Mouse (Mus musculus) heart, embryonic 14.5 days (tissue): ENCODE measurements around the gene Lrrc8c. TPM values are rescaled to one million over a fixed set of nuclear protein-coding genes. Genes with fewer than 3 reads are reported as not detected.

Experiments used
- ATAC-seq: fragments of 200-750 bp; cut with Nextera tagmentation; 2 replicates; pipeline ENCODE4 v1.8.0; 2017; ENCODE audit warnings: low read depth, moderate TSS enrichment; ENCODE audit not compliant: insufficient number of reproducible peaks, insufficient read depth, low FRiP score
- H3K27ac ChIP-seq, 2 experiments: fragments of 200-500 bp in 1 of 2; fragments of 300-500 bp in 1 of 2; sonication (generic) in 1 of 2; replicated peaks in 1 of 2; 2 replicates each; pipeline ENCODE4 v1.5.1; 2012 to 2014; ENCODE audit warnings: low read depth in 2 of 2, low read length in 2 of 2, control low read depth in 1 of 2, mild to moderate bottlenecking in 1 of 2, mixed read lengths in 1 of 2; ENCODE audit not compliant: control insufficient read depth in 1 of 2, insufficient read depth in 1 of 2
- H3K27me3 ChIP-seq: fragments of 300-500 bp; sonication (generic); 2 replicates; pipeline ENCODE4 v1.6.1; 2014; ENCODE audit warnings: mild to moderate bottlenecking, low read length, control low read depth; ENCODE audit not compliant: control insufficient read depth, insufficient read depth
- H3K36me3 ChIP-seq: fragments of 300-500 bp; sonication (generic); 2 replicates; pipeline ENCODE4 v1.6.1; 2014; ENCODE audit warnings: mild to moderate bottlenecking, control low read depth, low read length, mixed read lengths; ENCODE audit not compliant: control insufficient read depth, insufficient read depth
- H3K4me1 ChIP-seq, 2 experiments: fragments of 200-500 bp in 1 of 2; fragments of 300-500 bp in 1 of 2; sonication (generic) in 1 of 2; 2 replicates each; pipeline ENCODE4 v1.6.1; 2012 to 2014; ENCODE audit warnings: low read length in 2 of 2, control low read depth in 1 of 2, mixed read lengths in 1 of 2; ENCODE audit not compliant: control insufficient read depth in 2 of 2, insufficient read depth in 2 of 2
- H3K4me2 ChIP-seq: fragments of 300-500 bp; sonication (generic); 2 replicates; pipeline ENCODE4 v1.6.1; 2014; ENCODE audit warnings: mild to moderate bottlenecking, low read length
- H3K4me3 ChIP-seq, 2 experiments: fragments of 200-500 bp in 1 of 2; fragments of 300-500 bp in 1 of 2; sonication (generic) in 1 of 2; 2 replicates each; pipeline ENCODE4 v1.5.1; 2012 to 2014; ENCODE audit warnings: low read length in 2 of 2, mild to moderate bottlenecking in 2 of 2, control low read depth in 1 of 2, low read depth in 1 of 2, moderate library complexity in 1 of 2; ENCODE audit not compliant: control insufficient read depth in 1 of 2, insufficient read depth in 1 of 2
- H3K9ac ChIP-seq: fragments of 300-500 bp; sonication (generic); 2 replicates; pipeline ENCODE4 v1.6.1; 2014; ENCODE audit warnings: mild to moderate bottlenecking, low read length
- H3K9me3 ChIP-seq: fragments of 300-500 bp; sonication (generic); 2 replicates; pipeline ENCODE4 v1.6.1; 2016; ENCODE audit warnings: low read length, control low read depth; ENCODE audit not compliant: control insufficient read depth
- WGBS: fragments of 180-500 bp; shearing (Covaris S2); extraction: QIAGEN DNeasy Blood & Tissue Kit; methylation state at CpG from one replicate; pipeline ENCODE4 v1.1.7; 2014; 5-methylcytosine and 5-hydroxymethylcytosine counted together
- polyA plus RNA-seq: library from polyadenylated mRNA; unstranded; fragments of >200 nt; fragmentation: Nextera tagmentation; extraction: Ambion mirVana; gene quantifications from 2 replicates; pipeline ENCODE4 v1.2.1, GENCODE M21; 2014

Lrrc8c gene
- polyA plus RNA-seq, 1 experiment from 2014 or later: 21.7 TPM

GRCm38 (mm10) chr5:105585929-105586328, 66.7 kb downstream of the Lrrc8c start:
- Histone ChIP-seq H3K9ac (no peak overlapping the region), H3K9me3 (no peaks in the 10 kb centered on the region), H3K4me2 (no peak overlapping the region), H3K36me3 (peaks cover 11% of the 10 kb centered on the region), H3K27me3 (no peaks in the 10 kb centered on the region), H3K4me1 (peaks cover 3 to 40% of the 10 kb centered on the region in 2 experiments; a peak in 3 of 4 replicates), H3K27ac (peak overlapping the region; percentile 39 to 78; a peak in 2 of 4 replicates), H3K4me3 (no peak overlapping the region)
- WGBS: 66% methylated on average over 4 of the region's 4 CpGs
- ATAC-seq: no peak

GRCm38 (mm10) chr5:105586655-105587054, 67.5 kb downstream of the Lrrc8c start:
- Histone ChIP-seq H3K9me3 (no peaks in the 10 kb centered on the region), H3K9ac (no peak overlapping the region), H3K36me3 (peaks cover 11% of the 10 kb centered on the region), H3K27ac (peak overlapping the region in 1 of 2 experiments; percentile 78; a peak in 2 of 4 replicates), H3K4me1 (peaks cover 3 to 38% of the 10 kb centered on the region in 2 experiments; a peak in 3 of 4 replicates), H3K4me2 (no peak overlapping the region), H3K4me3 (no peak overlapping the region), H3K27me3 (no peaks in the 10 kb centered on the region)
- ATAC-seq: peak; percentile 51
- WGBS: 64% methylated on average over 5 of the region's 5 CpGs

- no peak overlapping the region for H3K4me2 ChIP-seq
- H3K4me3 ChIP-seq: no peak overlapping the region
- ATAC-seq: no peak
- H3K9ac ChIP-seq: no peak overlapping the region
- peak overlapping the region in 1 of 2 experiments; percentile 78; a peak in 3 of 4 replicates for H3K27ac ChIP-seq
- H3K27me3 ChIP-seq: no peaks in the 10 kb centered on the region
- 74% methylated on average over 6 of the region's 6 CpGs for WGBS
- H3K36me3 ChIP-seq: peaks cover 9% of the 10 kb centered on the region; the same call in 1 of the 2 replicates
- no peaks in the 10 kb centered on the region for H3K9me3 ChIP-seq
- peaks cover 3 to 38% of the 10 kb centered on the region in 2 experiments; a peak in 3 of 4 replicates for H3K4me1 ChIP-seq
Measured at GRCm38 (mm10) chr5:105587471-105587870, 68.3 kb downstream of the Lrrc8c start.

GRCm38 (mm10) chr5:105588683-105589082, 69.5 kb downstream of the Lrrc8c start:
- no peak overlapping the region for H3K4me3 ChIP-seq
- peaks cover 9% of the 10 kb centered on the region; the same call in 1 of the 2 replicates for H3K36me3 ChIP-seq
- no peak for ATAC-seq
- peaks cover 3 to 37% of the 10 kb centered on the region in 2 experiments; a peak in 3 of 4 replicates for H3K4me1 ChIP-seq
- no peaks in the 10 kb centered on the region for H3K9me3 ChIP-seq
- 62% methylated on average over 4 of the region's 4 CpGs for WGBS
- no peak overlapping the region for H3K9ac ChIP-seq
- no peaks in the 10 kb centered on the region for H3K27me3 ChIP-seq
- no peak overlapping the region for H3K27ac ChIP-seq
- no peak overlapping the region for H3K4me2 ChIP-seq

- Histone ChIP-seq H3K9ac (no peak overlapping the region), H3K27me3 (no peaks in the 10 kb centered on the region), H3K27ac (no peak overlapping the region), H3K4me1 (peaks cover 3 to 33% of the 10 kb centered on the region in 2 experiments; a peak in 3 of 4 replicates), H3K9me3 (no peaks in the 10 kb centered on the region), H3K36me3 (peaks cover 9% of the 10 kb centered on the region; the same call in 1 of the 2 replicates), H3K4me2 (no peak overlapping the region), H3K4me3 (no peak overlapping the region)
- ATAC-seq: no peak
- 91% methylated on average over 3 of the region's 3 CpGs for WGBS
Measured at GRCm38 (mm10) chr5:105589119-105589518, 69.9 kb downstream of the Lrrc8c start.

GRCm38 (mm10) chr5:105592396-105592795, 73.2 kb downstream of the Lrrc8c start:
- H3K4me1 ChIP-seq: peaks cover 3 to 15% of the 10 kb centered on the region in 2 experiments; a peak in 2 of 4 replicates
- peaks cover 5% of the 10 kb centered on the region; the same call in 1 of the 2 replicates for H3K36me3 ChIP-seq
- ATAC-seq: no peak
- H3K27me3 ChIP-seq: no peaks in the 10 kb centered on the region
- H3K9me3 ChIP-seq: no peaks in the 10 kb centered on the region
- no peak overlapping the region for H3K4me2 ChIP-seq
- no peak overlapping the region for H3K27ac ChIP-seq
- H3K4me3 ChIP-seq: no peak overlapping the region
- 77% methylated on average over 4 of the region's 4 CpGs for WGBS
- no peak overlapping the region for H3K9ac ChIP-seq

- H3K4me2 ChIP-seq: no peak overlapping the region
- H3K27ac ChIP-seq: no peak overlapping the region
- no peaks in the 10 kb centered on the region for H3K9me3 ChIP-seq
- peaks cover 0 to 8% of the 10 kb centered on the region in 2 experiments; a peak in 1 of 4 replicates for H3K4me1 ChIP-seq
- peaks cover 5% of the 10 kb centered on the region; the same call in 1 of the 2 replicates for H3K36me3 ChIP-seq
- no peaks in the 10 kb centered on the region for H3K27me3 ChIP-seq
- H3K9ac ChIP-seq: no peak overlapping the region
- no peak for ATAC-seq
- WGBS: 89% methylated on average over 9 of the region's 9 CpGs
- H3K4me3 ChIP-seq: no peak overlapping the region
Measured at GRCm38 (mm10) chr5:105593630-105594029, 74.4 kb downstream of the Lrrc8c start.

GRCm38 (mm10) chr5:105598866-105599265, 79.7 kb downstream of the Lrrc8c start:
- Histone ChIP-seq H3K27me3 (no peaks in the 10 kb centered on the region), H3K9ac (no peak overlapping the region), H3K4me3 (no peak overlapping the region), H3K4me2 (no peak overlapping the region), H3K9me3 (no peaks in the 10 kb centered on the region), H3K4me1 (peaks cover 6 to 26% of the 10 kb centered on the region in 2 experiments; a peak in 3 of 4 replicates), H3K27ac (peak overlapping the region; percentile 54 to 55), H3K36me3 (no peaks in the 10 kb centered on the region)
- peak; percentile 18; the same call in 1 of the 2 replicates for ATAC-seq
- WGBS: 53% methylated on average over 9 of the region's 9 CpGs
